Mouse (Mus musculus) brain, adult 10 weeks (tissue): ENCODE measurements around the gene Xlr3c. TPM values are rescaled to one million over a fixed set of nuclear protein-coding genes. Genes with fewer than 3 reads are reported as not detected.

ENCODE experiments used
- polyA plus RNA-seq: library from polyadenylated mRNA; stranded (reverse); fragments of 350-450 nt; fragmentation: Illumina TruSeq; extraction: RNeasy Lipid Tissue Mini Kit (QIAGEN cat#74804); gene quantifications from one replicate; pipeline ENCODE4 v1.2.3, GENCODE M21; 2015; ENCODE audit warnings: low read depth, low replicate concordance

Gene Xlr3c
- polyA plus RNA-seq = not detected

DNA sequence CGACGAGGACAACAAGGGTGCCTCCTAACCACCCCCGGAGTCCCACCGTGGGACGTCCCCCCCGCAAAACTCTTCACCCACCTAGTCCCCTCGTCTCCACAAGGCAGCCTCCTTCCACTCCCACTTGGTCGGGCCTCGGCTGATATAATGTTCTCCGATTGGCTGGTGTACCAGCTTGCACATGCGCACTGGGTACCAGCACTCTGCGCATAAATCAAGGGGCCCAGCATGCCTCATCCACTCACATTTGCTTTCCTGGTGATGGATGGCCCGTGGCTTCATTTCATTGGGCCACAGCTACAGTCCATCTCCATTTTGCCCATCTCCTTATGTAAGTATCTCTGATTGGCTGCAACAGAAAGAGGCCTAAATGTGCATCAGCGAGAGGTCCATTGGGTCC is at the start of gene Xlr3c:
Gene Xlr3c (minus strand): TSS at position 121 of the 400 bp plus-strand sequence.

DNA sequence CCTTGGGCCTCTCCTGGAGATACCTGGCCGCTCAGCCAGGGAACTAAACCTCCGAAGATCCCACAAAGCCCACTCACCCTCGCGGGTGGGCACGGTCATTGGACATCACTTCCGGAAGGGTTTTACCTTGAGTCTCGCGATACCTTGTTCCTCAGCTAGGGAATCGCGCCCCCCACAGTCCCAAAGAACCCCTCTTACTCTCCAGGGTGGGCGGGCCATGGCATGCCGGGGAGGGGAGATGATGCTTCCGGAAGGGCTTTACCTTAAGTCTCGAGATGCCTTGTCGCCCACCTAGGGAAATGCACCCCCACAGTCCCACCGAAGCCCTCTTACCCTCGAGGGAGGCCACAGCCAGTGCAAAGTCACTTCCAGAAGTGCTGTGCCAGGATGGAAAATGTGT is 27.7 kb upstream of the Xlr3c start, which contains the start of the genes Xlr5a and Xlr5c:
Gene Xlr5a (minus strand): TSS at position 101 of the 400 bp plus-strand sequence.
Gene Xlr5c (minus strand): TSS at position 101 of the 400 bp plus-strand sequence.

DNA sequence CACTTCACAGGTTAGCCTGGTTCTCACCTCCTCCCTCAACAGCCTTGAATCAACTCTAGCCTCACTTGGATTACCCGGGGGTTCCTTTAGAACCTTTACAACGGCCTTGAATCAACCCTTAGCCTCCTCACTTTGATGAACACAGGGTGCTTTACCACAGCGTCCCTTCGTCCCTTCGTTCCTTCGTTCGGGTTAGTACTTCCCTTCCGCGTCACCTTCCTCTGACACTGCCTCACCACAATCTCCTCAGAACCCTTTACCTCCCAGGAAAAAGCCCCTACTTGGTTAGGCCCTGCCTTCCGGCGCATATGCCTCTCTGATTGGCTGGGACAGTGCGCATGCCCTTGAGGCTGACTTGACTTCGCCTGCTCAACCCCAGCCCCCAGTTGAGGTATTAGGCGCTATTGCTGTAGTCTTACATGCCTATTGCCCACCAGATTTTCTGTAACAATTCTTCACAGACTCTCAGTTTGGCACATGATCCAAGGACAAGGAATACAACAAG is 22.3 kb downstream of the Xlr3c start, which contains the start of gene Xlr4c:
Gene Xlr4c (minus strand): TSS at position 310 of the 505 bp plus-strand sequence.

DNA sequence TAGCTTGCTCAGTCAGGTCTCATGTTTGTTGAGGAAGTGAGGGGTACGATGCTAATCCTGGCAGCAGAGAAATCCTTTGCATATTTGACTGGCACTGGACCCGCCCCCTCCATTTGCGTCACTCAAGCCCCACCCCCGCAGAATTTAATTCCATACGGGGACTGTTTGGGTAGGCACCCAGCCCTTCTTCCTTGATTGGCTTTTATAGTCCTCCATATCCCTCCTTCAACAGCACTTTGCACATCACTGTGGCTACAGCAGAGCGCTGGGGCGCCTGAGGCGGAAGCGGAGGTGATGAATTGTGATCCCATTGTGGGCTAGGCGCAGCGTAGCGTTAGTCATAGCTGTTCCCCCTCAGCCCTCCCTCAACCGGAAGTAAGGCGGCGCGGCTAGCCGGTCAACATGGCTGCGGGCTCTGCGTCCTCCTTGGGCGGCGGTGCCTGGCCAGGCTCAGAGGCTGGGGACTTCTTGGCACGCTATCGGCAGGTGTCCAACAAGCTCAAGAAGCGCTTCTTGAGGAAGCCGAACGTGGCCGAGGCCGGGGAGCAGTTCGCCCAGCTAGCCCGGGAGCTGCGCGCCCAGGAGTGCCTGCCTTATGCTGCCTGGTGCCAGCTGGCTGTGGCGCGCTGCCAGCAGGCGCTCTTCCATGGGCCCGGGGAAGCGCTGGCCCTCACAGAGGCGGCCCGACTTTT is 37.1 kb downstream of the Xlr3c start, which contains the start of gene F8a:
Gene F8a (plus strand): TSS at position 378 of the 692 bp plus-strand sequence.

DNA sequence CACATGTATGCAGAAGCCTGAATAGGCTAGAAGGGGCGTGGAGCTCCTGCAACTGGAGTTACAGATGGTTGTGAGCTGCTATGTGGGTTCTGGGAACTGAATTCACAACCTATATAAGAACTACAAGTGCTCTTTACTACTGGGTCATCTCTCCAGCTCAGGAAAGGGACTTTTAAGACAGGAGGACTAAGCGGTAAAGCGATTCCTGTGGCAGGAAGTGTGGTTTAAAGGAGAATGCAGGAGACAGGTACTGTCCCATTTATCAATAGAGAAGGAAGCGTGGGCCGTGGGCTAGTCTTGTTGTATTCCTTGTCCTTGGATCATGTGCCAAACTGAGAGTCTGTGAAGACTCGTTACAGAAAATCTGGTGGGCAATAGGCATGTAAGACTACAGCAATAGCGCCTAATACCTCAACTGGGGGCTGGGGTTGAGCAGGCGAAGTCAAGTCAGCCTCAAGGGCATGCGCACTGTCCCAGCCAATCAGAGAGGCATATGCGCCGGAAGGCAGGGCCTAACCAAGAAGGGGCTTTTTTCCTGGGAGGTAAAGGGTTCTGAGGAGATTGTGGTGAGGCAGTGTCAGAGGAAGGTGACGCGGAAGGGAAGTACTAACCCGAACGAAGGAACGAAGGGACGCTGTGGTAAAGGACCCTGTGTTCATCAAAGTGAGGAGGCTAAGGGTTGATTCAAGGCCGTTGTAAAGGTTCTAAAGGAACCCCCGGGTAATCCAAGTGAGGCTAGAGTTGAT is 51.2 kb downstream of the Xlr3c start, which contains the start of gene Xlr4b:
Gene Xlr4b (plus strand): TSS at position 515 of the 746 bp plus-strand sequence.

Other genes starting within 250 kb of the Xlr3c start
- gene Pnma5, start 228.3 kb downstream of the Xlr3c start, polyA plus RNA-seq = 0.19 TPM
- gene Pnma3, start 200.6 kb downstream of the Xlr3c start, polyA plus RNA-seq = 13.7 TPM
- gene Xlr4a, start 182.9 kb downstream of the Xlr3c start, polyA plus RNA-seq = not detected
- gene Xlr3a, start 168.3 kb downstream of the Xlr3c start, polyA plus RNA-seq = 2.1 TPM
- not detected for gene Gm14685, start 148.3 kb downstream of the Xlr3c start, polyA plus RNA-seq
- gene Xlr5b, start 116.6 kb downstream of the Xlr3c start, polyA plus RNA-seq = not detected
- 0.70 TPM for gene DXBay18, start 115.9 kb downstream of the Xlr3c start, polyA plus RNA-seq
- not detected for gene Spin2d, start 88.4 kb downstream of the Xlr3c start, polyA plus RNA-seq
- 1.9 TPM for gene Xlr3b, start 73.2 kb downstream of the Xlr3c start, polyA plus RNA-seq
- gene Xlr4b, start 51.1 kb downstream of the Xlr3c start, polyA plus RNA-seq = 0.74 TPM
- gene F8a, start 37.1 kb downstream of the Xlr3c start, polyA plus RNA-seq = 14.6 TPM
- not detected for gene Xlr4c, start 22.3 kb downstream of the Xlr3c start, polyA plus RNA-seq
- not detected for gene Xlr5a, start 27.6 kb upstream of the Xlr3c start, polyA plus RNA-seq
- gene Xlr5c, start 27.6 kb upstream of the Xlr3c start, polyA plus RNA-seq = not detected
- not detected for gene Gm45015, start 71.5 kb upstream of the Xlr3c start, polyA plus RNA-seq
- gene Zfp275, start 77.2 kb upstream of the Xlr3c start, polyA plus RNA-seq = 13.9 TPM
- gene Gm18336, start 133.3 kb upstream of the Xlr3c start, polyA plus RNA-seq = 0.19 TPM
- gene Zfp92, start 145.7 kb upstream of the Xlr3c start, polyA plus RNA-seq = 2.3 TPM
- not detected for gene Trex2, start 170.0 kb upstream of the Xlr3c start, polyA plus RNA-seq
- 12.0 TPM for gene Haus7, start 193.7 kb upstream of the Xlr3c start, polyA plus RNA-seq
- gene Bgn, start 218.2 kb upstream of the Xlr3c start, polyA plus RNA-seq = 13.7 TPM
- 55.4 TPM for gene Atp2b3, start 237.7 kb upstream of the Xlr3c start, polyA plus RNA-seq